Mouse (Mus musculus): ENCODE results near the gene Cdc27. TPM values are rescaled to one million over a fixed set of nuclear protein-coding genes. Genes with fewer than 3 reads are reported as not detected.

The Cdc27 gene
- total RNA-seq, 2 experiments from 2014 or later = 44.5 to 49.0 TPM

GRCm38 (mm10) chr11:104479505-104479904 lies 70.9 kb downstream of the Cdc27 start:
- DNase-seq = no peak

- DNase-seq = peak; percentile 94
These were observed 81.0 kb downstream of the Cdc27 start for GRCm38 (mm10) chr11:104469371-104469835.

GRCm38 (mm10) chr11:104468751-104469268 lies 81.6 kb downstream of the Cdc27 start, which contains the start of gene Kansl1:
TSS of gene Kansl1 (minus strand) at chr11:104468861.
- DNase-seq = peak; percentile 52

GRCm38 (mm10) chr11:104467698-104468097 lies 82.7 kb downstream of the Cdc27 start:
- DNase-seq = no peak

- DNase-seq = peak; percentile 69
These were observed 88.9 kb downstream of the Cdc27 start for GRCm38 (mm10) chr11:104461551-104461950.

GRCm38 (mm10) chr11:104459671-104460070 lies 90.7 kb downstream of the Cdc27 start:
- no peak for DNase-seq

GRCm38 (mm10) chr11:104458507-104458906 lies 91.9 kb downstream of the Cdc27 start:
- DNase-seq = no peak

Other genes starting within 250 kb of the Cdc27 start
- gene Kansl1, start 81.8 kb downstream of the Cdc27 start, total RNA-seq (2021) = 10 to 100 TPM; 35.5 TPM
- 100 to 1,000 TPM; 908 to 955 TPM for gene Myl4, start within 50 bp of the Cdc27 start, total RNA-seq (2021)
- 1 to 10 TPM; 6.8 to 6.9 TPM for gene Itgb3, start 57.4 kb upstream of the Cdc27 start, total RNA-seq (2021)
- under 1 TPM; 0.05 to 0.07 TPM for gene Gm11639, start 135.1 kb upstream of the Cdc27 start, total RNA-seq (2021)